Mouse (Mus musculus) embryonic facial prominence, embryonic 11.5 days (tissue): Measurements from ENCODE around the gene Aplp2. TPM values are rescaled to one million over a fixed set of nuclear protein-coding genes. Genes with fewer than 3 reads are reported as not detected.

Experiments used
- ATAC-seq: fragments of 200-750 bp; cut with Nextera tagmentation; replicated peaks from 2 replicates; pipeline ENCODE4 v1.8.0; 2017; ENCODE audit warnings: low read depth; ENCODE audit not compliant: insufficient number of reproducible peaks, low FRiP score, low TSS enrichment
- DNase-seq: peaks from one replicate; pipeline ENCODE4 v3.0.0-alpha.2; 2015; ENCODE audit warnings: low spot score
- H3K27ac ChIP-seq: fragments of 300-500 bp; sonication (generic); replicated peaks from 2 replicates; pipeline ENCODE4 v1.5.1; 2014; ENCODE audit warnings: mild to moderate bottlenecking, low read depth, low read length, control low read depth
- H3K27me3 ChIP-seq: fragments of 300-500 bp; sonication (generic); 2 replicates; pipeline ENCODE4 v1.6.1; 2014; ENCODE audit warnings: mild to moderate bottlenecking, low read length, moderate library complexity, mixed read lengths; ENCODE audit not compliant: control insufficient read depth, insufficient read depth
- H3K36me3 ChIP-seq: fragments of 300-500 bp; sonication (generic); replicated peaks from 2 replicates; pipeline ENCODE4 v1.6.1; 2014; ENCODE audit warnings: low read depth, mild to moderate bottlenecking, low read length, moderate library complexity, mixed read lengths; ENCODE audit not compliant: control insufficient read depth, insufficient read depth
- H3K4me1 ChIP-seq: fragments of 300-500 bp; sonication (generic); 2 replicates; pipeline ENCODE4 v1.6.1; 2014; ENCODE audit warnings: low read length, mixed read lengths; ENCODE audit not compliant: control insufficient read depth, insufficient read depth
- H3K4me2 ChIP-seq: fragments of 300-500 bp; sonication (generic); 2 replicates; pipeline ENCODE4 v1.6.1; 2014; ENCODE audit warnings: low read depth, mild to moderate bottlenecking, control low read depth, low read length, moderate library complexity
- H3K4me3 ChIP-seq: fragments of 300-500 bp; sonication (generic); 2 replicates; pipeline ENCODE4 v1.5.1; 2014; ENCODE audit warnings: low read depth, low read length, control low read depth
- H3K9ac ChIP-seq: fragments of 300-500 bp; sonication (generic); replicated peaks from 2 replicates; pipeline ENCODE4 v1.6.1; 2014; ENCODE audit warnings: mild to moderate bottlenecking, control low read depth, low read length
- H3K9me3 ChIP-seq: fragments of 300-500 bp; sonication (generic); replicated peaks from 2 replicates; pipeline ENCODE4 v1.6.1; 2016; ENCODE audit warnings: mild to moderate bottlenecking, low read length, inconsistent platforms, mixed read lengths; ENCODE audit not compliant: control insufficient read depth
- WGBS: fragments of 180-500 bp; shearing (Covaris S2); extraction: QIAGEN DNeasy Blood & Tissue Kit; methylation state at CpG from one replicate; pipeline ENCODE4 v1.1.7; 2014; 5-methylcytosine and 5-hydroxymethylcytosine counted together
- polyA plus RNA-seq: library from polyadenylated mRNA; unstranded; fragments of >200 nt; fragmentation: Nextera tagmentation; extraction: Ambion mirVana; gene quantifications from 2 replicates; pipeline ENCODE4 v1.2.1, GENCODE M21; 2014

Aplp2 gene
- polyA plus RNA-seq, 1 experiment from 2014 or later, result 203 TPM

DNA sequence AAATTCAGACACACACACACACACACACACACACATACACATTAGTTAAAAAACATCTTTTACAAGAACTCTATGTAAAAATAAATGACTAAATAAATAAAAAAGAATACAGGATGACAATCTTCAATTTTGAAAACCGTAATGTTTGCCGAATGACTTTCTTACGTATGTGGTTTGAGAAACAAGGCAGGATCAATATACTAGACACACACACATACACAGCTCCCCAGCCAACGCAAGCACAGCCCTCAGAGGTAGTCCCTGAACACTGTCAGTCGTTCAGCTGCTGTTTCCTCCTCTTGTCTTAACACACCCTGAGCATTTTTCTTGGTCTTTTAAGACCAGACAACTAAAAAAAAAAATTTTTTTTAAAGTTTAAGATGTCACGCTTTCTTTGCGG, 19.2 kb downstream of the Aplp2 start:
- Histone ChIP-seq H3K27ac (no peak overlapping the region), H3K4me2 (no peak overlapping the region), H3K4me1 (no peaks in the 10 kb centered on the region), H3K9ac (no peak overlapping the region), H3K27me3 (no peaks in the 10 kb centered on the region), H3K36me3 (no peaks in the 10 kb centered on the region; the same call in 1 of the 2 replicates), H3K9me3 (no peaks in the 10 kb centered on the region), H3K4me3 (no peak overlapping the region)
- no peak for DNase-seq
- WGBS, result 93% methylated on average over 7 of the region's 7 CpGs
- no peak for ATAC-seq

- ATAC-seq (no peak), DNase-seq (no peak)
- no peak overlapping the region for H3K9ac ChIP-seq
- no peak overlapping the region for H3K27ac ChIP-seq
- H3K9me3 ChIP-seq, result no peaks in the 10 kb centered on the region
- no peaks in the 10 kb centered on the region; the same call in 1 of the 2 replicates for H3K36me3 ChIP-seq
- no peak overlapping the region for H3K4me3 ChIP-seq
- 67% methylated on average over 7 of the region's 7 CpGs for WGBS
- H3K27me3 ChIP-seq, result no peaks in the 10 kb centered on the region
- no peak overlapping the region for H3K4me2 ChIP-seq
- no peaks in the 10 kb centered on the region for H3K4me1 ChIP-seq
Measured at GRCm38 (mm10) chr9:31191543-31191942, 20.1 kb downstream of the Aplp2 start.

GRCm38 (mm10) chr9:31189194-31189593, 22.4 kb downstream of the Aplp2 start:
- 82% methylated on average over 2 of the region's 2 CpGs for WGBS
- H3K27ac ChIP-seq, result no peak overlapping the region
- H3K27me3 ChIP-seq, result no peaks in the 10 kb centered on the region
- no peak overlapping the region for H3K9ac ChIP-seq
- no peaks in the 10 kb centered on the region; the same call in 1 of the 2 replicates for H3K36me3 ChIP-seq
- no peaks in the 10 kb centered on the region for H3K4me1 ChIP-seq
- no peaks in the 10 kb centered on the region for H3K9me3 ChIP-seq
- H3K4me2 ChIP-seq, result no peak overlapping the region
- DNase-seq, result no peak
- ATAC-seq, result no peak
- H3K4me3 ChIP-seq, result no peak overlapping the region

- Histone ChIP-seq H3K9me3 (no peaks in the 10 kb centered on the region), H3K9ac (no peak overlapping the region), H3K36me3 (no peaks in the 10 kb centered on the region), H3K4me1 (no peaks in the 10 kb centered on the region; the same call in 1 of the 2 replicates), H3K27ac (no peak overlapping the region), H3K4me3 (no peak overlapping the region), H3K27me3 (no peaks in the 10 kb centered on the region), H3K4me2 (no peak overlapping the region)
- WGBS, result 94% methylated on average over 5 of the region's 5 CpGs
- ATAC-seq, result no peak
- no peak for DNase-seq
Measured at GRCm38 (mm10) chr9:31184439-31184838, 27.2 kb downstream of the Aplp2 start.

DNA sequence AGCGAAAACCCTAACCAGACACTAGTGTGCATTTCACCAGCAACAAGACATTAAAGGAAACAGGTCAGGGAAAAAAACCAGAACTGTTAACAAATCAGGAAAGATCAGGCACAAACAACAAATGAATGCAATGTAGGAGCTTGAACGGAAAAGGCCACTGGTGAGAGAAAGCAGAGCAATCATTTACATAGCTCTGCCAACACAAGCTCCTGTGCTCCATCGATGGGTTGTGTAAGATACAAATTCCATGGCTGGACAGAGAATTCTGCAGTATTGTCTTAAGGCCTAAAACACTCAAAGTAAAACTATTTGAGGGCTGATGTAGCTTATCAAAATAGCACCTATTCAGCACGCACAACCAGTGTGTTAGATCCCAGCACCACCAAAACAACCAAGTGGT, 28.6 kb downstream of the Aplp2 start:
- no peaks in the 10 kb centered on the region; the same call in 1 of the 2 replicates for H3K4me1 ChIP-seq
- H3K4me2 ChIP-seq, result no peak overlapping the region
- H3K4me3 ChIP-seq, result no peak overlapping the region
- no peak overlapping the region for H3K9ac ChIP-seq
- ATAC-seq, result no peak
- WGBS, result 82% methylated on average over 4 of the region's 4 CpGs
- no peak overlapping the region for H3K27ac ChIP-seq
- DNase-seq, result no peak
- no peaks in the 10 kb centered on the region for H3K27me3 ChIP-seq
- H3K36me3 ChIP-seq, result no peaks in the 10 kb centered on the region
- no peaks in the 10 kb centered on the region for H3K9me3 ChIP-seq

- Histone ChIP-seq H3K4me3 (no peak overlapping the region), H3K9ac (no peak overlapping the region), H3K4me2 (no peak overlapping the region), H3K9me3 (no peaks in the 10 kb centered on the region), H3K27ac (no peak overlapping the region), H3K27me3 (no peaks in the 10 kb centered on the region), H3K4me1 (no peaks in the 10 kb centered on the region; the same call in 1 of the 2 replicates), H3K36me3 (no peaks in the 10 kb centered on the region)
- no peak for ATAC-seq
- WGBS, result 47% methylated on average over 10 of the region's 10 CpGs
- peak; percentile 43 for DNase-seq
Measured at GRCm38 (mm10) chr9:31181291-31182085, 30.1 kb downstream of the Aplp2 start.

GRCm38 (mm10) chr9:31177692-31178091, 33.9 kb downstream of the Aplp2 start:
- DNase-seq, result no peak
- Histone ChIP-seq H3K9ac (no peak overlapping the region), H3K4me2 (no peak overlapping the region), H3K27me3 (no peaks in the 10 kb centered on the region), H3K4me3 (no peak overlapping the region), H3K36me3 (no peaks in the 10 kb centered on the region), H3K4me1 (no peaks in the 10 kb centered on the region; the same call in 1 of the 2 replicates), H3K27ac (no peak overlapping the region), H3K9me3 (no peaks in the 10 kb centered on the region)
- ATAC-seq, result no peak
- WGBS, result 91% methylated on average over 6 of the region's 6 CpGs

DNA sequence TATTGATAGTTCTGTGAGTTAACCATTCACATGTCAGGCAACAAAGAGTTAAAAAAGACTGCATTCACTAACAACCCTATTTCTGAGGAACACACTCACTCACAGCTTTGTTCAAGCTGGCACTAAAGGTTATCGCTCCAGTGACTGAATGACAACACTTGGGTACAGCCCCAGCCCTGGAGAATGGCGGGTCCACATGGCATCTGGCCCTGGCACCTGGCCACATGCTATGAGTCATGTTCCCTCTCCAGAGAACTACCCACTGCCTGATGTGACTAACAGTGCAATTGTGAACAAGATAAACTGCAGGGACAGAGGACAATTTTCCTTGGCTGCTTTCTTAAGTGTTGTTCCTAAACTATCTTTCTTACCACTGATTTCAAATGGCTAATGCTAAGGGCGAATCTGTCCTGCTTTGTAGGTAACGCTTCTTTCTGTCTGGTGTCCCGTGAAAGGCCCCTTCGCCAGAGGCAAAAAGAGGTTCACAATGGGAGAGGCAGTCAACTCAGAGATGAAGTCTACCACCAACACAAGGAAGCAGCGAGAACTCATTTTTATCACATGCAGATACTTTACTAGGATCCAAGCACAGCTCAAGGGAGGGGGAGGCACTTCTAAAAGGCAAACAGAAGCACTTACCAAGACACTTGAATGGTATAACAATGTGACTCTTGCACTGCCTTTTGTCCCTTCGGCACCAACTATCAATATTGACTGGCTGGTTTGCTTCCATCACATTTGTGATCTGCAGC, 35.1 kb downstream of the Aplp2 start:
- H3K9me3 ChIP-seq, result no peaks in the 10 kb centered on the region
- ATAC-seq (no peak), DNase-seq (no peak)
- no peak overlapping the region for H3K4me3 ChIP-seq
- no peaks in the 10 kb centered on the region for H3K36me3 ChIP-seq
- no peak overlapping the region for H3K27ac ChIP-seq
- no peaks in the 10 kb centered on the region; the same call in 1 of the 2 replicates for H3K4me1 ChIP-seq
- no peak overlapping the region for H3K4me2 ChIP-seq
- no peaks in the 10 kb centered on the region for H3K27me3 ChIP-seq
- WGBS, result 88% methylated on average over 8 of the region's 8 CpGs
- H3K9ac ChIP-seq, result no peak overlapping the region
